In genomic region chr2:121289730-121290540, GRCm38 (mm10) we compare ENCODE assay signal across 7 mouse cellular contexts. TPM values are rescaled to one million over a fixed set of nuclear protein-coding genes. Genes with fewer than 3 reads are reported as not detected.
A peak's percentile ranks its signal among the peaks of the same experiment; 100 is the strongest.
DNase-seq lines count a peak whose midpoint lies in the region; ATAC-seq and TF ChIP-seq lines count a peak whose summit lies in the region.

No protein-coding gene starts in this region.

- H3K27ac ChIP-seq in left cerebral cortex, adult 2 months = peak overlapping the region; percentile 82
- H3K27ac ChIP-seq in forebrain, embryonic 13.5 days = peak overlapping the region; percentile 68
- no peak overlapping the region for H3K27ac ChIP-seq in liver, embryonic 13.5 days

- DNase-seq in left cerebral cortex, adult 2 months (ENCODE audit: extremely low spot score in 1 of 2, low spot score in 2 of 2) = peak; percentile 31 to 39
- no peak for DNase-seq in left cerebral cortex, adult 11 months (ENCODE audit: low spot score)
- peak; percentile 48 for DNase-seq in brain, embryonic 14.5 days (ENCODE audit: low read depth)
- DNase-seq in liver, embryonic 13.5 days = no peak
- DNase-seq in c-Kit-positive CD71-positive TER-119-positive erythroid progenitor cells, embryonic 14.5 days (ENCODE audit: low spot score) = no peak

- H3K4me1 ChIP-seq in forebrain, embryonic 13.5 days = peaks cover 47% of the 10 kb centered on the region
- peaks cover 28% of the 10 kb centered on the region for H3K4me1 ChIP-seq in liver, embryonic 13.5 days (replicated peaks)

- peak overlapping the region; percentile 72 for H3K9ac ChIP-seq in forebrain, embryonic 13.5 days
- H3K9ac ChIP-seq in liver, embryonic 13.5 days = peak overlapping the region; percentile 42

- H3K4me3 ChIP-seq in left cerebral cortex, adult 2 months = peak overlapping the region; percentile 68
- peak overlapping the region; percentile 58 for H3K4me3 ChIP-seq in forebrain, embryonic 13.5 days
- peak overlapping the region; percentile 58 for H3K4me3 ChIP-seq in liver, embryonic 13.5 days (replicated peaks)

- 2% methylated on average over 36 of the region's 36 CpGs for WGBS in forebrain, embryonic 13.5 days
- 6% methylated on average over 36 of the region's 36 CpGs for WGBS in liver, embryonic 13.5 days (ENCODE audit: insufficient replicate concordance)

- intact Hi-C loops in left cerebral cortex, adult 2 months (cut with DNase I) = loop anchor here (2.0 kb wide), 1 partner anchor 17 kb away; no protein-coding TSS in a partner anchor

- H3K9me3 ChIP-seq in forebrain, embryonic 13.5 days (replicated peaks) = no peaks in the 10 kb centered on the region
- H3K9me3 ChIP-seq in liver, embryonic 13.5 days (replicated peaks) = no peaks in the 10 kb centered on the region

- TF ChIP-seq POLR2A in brain, embryonic 14.5 days (IDR thresholded peaks at IDR 0.05; ENCODE audit: borderline replicate concordance, extremely low read depth, insufficient read depth, insufficient read length, poor library complexity, severe bottlenecking) = no peak

- no peaks in the 10 kb centered on the region for H3K27me3 ChIP-seq in forebrain, embryonic 13.5 days
- peaks cover 81% of the 10 kb centered on the region for H3K27me3 ChIP-seq in liver, embryonic 13.5 days

- peak; percentile 65; the same call in 1 of the 2 replicates for ATAC-seq in forebrain, embryonic 13.5 days
- ATAC-seq in liver, embryonic 13.5 days (ENCODE audit: low read depth) = no peak
- ATAC-seq in activated CD4-positive, CD25-positive, alpha-beta regulatory T cell, adult 4 months = no peak

- no peaks in the 10 kb centered on the region for H3K36me3 ChIP-seq in forebrain, embryonic 13.5 days (ENCODE audit: poor library complexity, severe bottlenecking)
- H3K36me3 ChIP-seq in liver, embryonic 13.5 days = no peaks in the 10 kb centered on the region

- peak; percentile 9 for TF ChIP-seq CTCF in left cerebral cortex, adult 2 months (IDR thresholded peaks at IDR 0.05)
- TF ChIP-seq CTCF in brain, embryonic 14.5 days (IDR thresholded peaks at IDR 0.05; ENCODE audit: borderline replicate concordance, extremely low read depth, insufficient read depth, insufficient read length) = peak; percentile 33; the same call in 1 of the 2 replicates

- H3K4me2 ChIP-seq in forebrain, embryonic 13.5 days = peak overlapping the region; percentile 83
- peak overlapping the region; percentile 77 for H3K4me2 ChIP-seq in liver, embryonic 13.5 days

RNA-seq across cellular contexts. Expression of gene Map1a, which starts 0.5 kb away (rescaled TPM):
- total RNA-seq in left cerebral cortex, adult 2 months (2021) = 100 to 1,000 TPM; 610 to 673 TPM
- polyA plus RNA-seq in brain, embryonic 14.5 days (2012; rRNA removed) = 13.7 and 23.4 TPM in 2 replicates
- 13.2 and 14.7 TPM in 2 replicates for polyA plus RNA-seq in forebrain, embryonic 13.5 days (2015; fragmentation: Nextera tagmentation; extraction: Ambion mirVana)
- polyA plus RNA-seq in liver, embryonic 13.5 days (2015; fragmentation: Nextera tagmentation; extraction: Ambion mirVana) = 0.14 and 0.20 TPM in 2 replicates
- under 1 TPM; 0.10 to 0.32 TPM for polyA plus RNA-seq in activated CD4-positive, CD25-positive, alpha-beta regulatory T cell, adult 4 months (2017; shearing (Covaris generic))

RNA-seq across cellular contexts. Expression of gene Trp53bp1, which starts 18.7 kb away (rescaled TPM):
- 100 to 1,000 TPM; 148 to 170 TPM for total RNA-seq in left cerebral cortex, adult 2 months (2021)
- polyA plus RNA-seq in brain, embryonic 14.5 days (2012; rRNA removed) = 142 and 175 TPM in 2 replicates
- polyA plus RNA-seq in forebrain, embryonic 13.5 days (2015; fragmentation: Nextera tagmentation; extraction: Ambion mirVana) = 179 and 204 TPM in 2 replicates
- 15.5 and 18.7 TPM in 2 replicates for polyA plus RNA-seq in liver, embryonic 13.5 days (2015; fragmentation: Nextera tagmentation; extraction: Ambion mirVana)
- 10 to 100 TPM; 22.9 to 30.2 TPM for polyA plus RNA-seq in activated CD4-positive, CD25-positive, alpha-beta regulatory T cell, adult 4 months (2017; shearing (Covaris generic))

Comparison
In these comparisons a context has a peak if more than half of its experiments do, and no peak if none do; other contexts are left out.
1. DNase-seq: peak in left cerebral cortex, adult 2 months (2 of 2) and brain, embryonic 14.5 days (single experiment); none in left cerebral cortex, adult 11 months (single experiment), liver, embryonic 13.5 days (single experiment) and c-Kit-positive CD71-positive TER-119-positive erythroid progenitor cells, embryonic 14.5 days (single experiment).
2. RNA of gene Map1a, which starts 0.5 kb away (polyA plus RNA-seq): 13.7 to 23.4 TPM in brain, embryonic 14.5 days and 13.2 to 14.7 TPM in forebrain, embryonic 13.5 days; 0.10 to 0.32 TPM in activated CD4-positive, CD25-positive, alpha-beta regulatory T cell, adult 4 months and 0.14 to 0.20 TPM in liver, embryonic 13.5 days; every median in the first group is over 10 times any median in the second.
3. Peak in every context shown above with its lines, with median percentiles within 50 percentile points of each other: H3K4me3 ChIP-seq.